Mouse (Mus musculus) neural tube, embryonic 12.5 days (tissue): ENCODE results near the gene Hoxd8. TPM values are rescaled to one million over a fixed set of nuclear protein-coding genes. Genes with fewer than 3 reads are reported as not detected.

Experiments used
- ATAC-seq: fragments of 200-750 bp; cut with Nextera tagmentation; 2 replicates; pipeline ENCODE4 v1.8.0; 2017; ENCODE audit warnings: low read depth, mild to moderate bottlenecking, moderate TSS enrichment, moderate library complexity; ENCODE audit not compliant: low FRiP score
- H3K27ac ChIP-seq: fragments of 300-500 bp; sonication (generic); 2 replicates; pipeline ENCODE4 v1.5.1; 2016
- H3K27me3 ChIP-seq: fragments of 300-500 bp; sonication (generic); replicated peaks from 2 replicates; pipeline ENCODE4 v1.6.1; 2016; ENCODE audit warnings: mild to moderate bottlenecking
- H3K36me3 ChIP-seq: fragments of 300-500 bp; sonication (generic); 2 replicates; pipeline ENCODE4 v1.6.1; 2016; ENCODE audit warnings: mild to moderate bottlenecking
- H3K4me1 ChIP-seq: fragments of 300-500 bp; sonication (generic); 2 replicates; pipeline ENCODE4 v1.6.1; 2016
- H3K4me2 ChIP-seq: fragments of 300-500 bp; sonication (generic); replicated peaks from 2 replicates; pipeline ENCODE4 v1.6.1; 2016; ENCODE audit warnings: mild to moderate bottlenecking
- H3K4me3 ChIP-seq: fragments of 300-500 bp; sonication (generic); 2 replicates; pipeline ENCODE4 v1.5.1; 2016
- H3K9ac ChIP-seq: fragments of 300-500 bp; sonication (generic); 2 replicates; pipeline ENCODE4 v1.6.1; 2016; ENCODE audit warnings: mild to moderate bottlenecking
- H3K9me3 ChIP-seq: fragments of 300-500 bp; sonication (generic); 2 replicates; pipeline ENCODE4 v1.6.1; 2016; ENCODE audit warnings: mild to moderate bottlenecking
- WGBS: fragments of 180-500 bp; shearing (Covaris S2); methylation state at CpG from one replicate; pipeline ENCODE4 v1.1.7; 2016; 5-methylcytosine and 5-hydroxymethylcytosine counted together
- microRNA counts: library from miRNA; unstranded; fragments of <30 nt; microRNA quantifications from one replicate; lab custom pipeline; 2017
- microRNA-seq: library from miRNA; unstranded; fragments of <30 nt; microRNA quantifications from one replicate; pipeline ENCODE4, GENCODE M21; 2017
- polyA plus RNA-seq: library from polyadenylated mRNA; unstranded; fragments of >200 nt; fragmentation: Nextera tagmentation; extraction: Ambion mirVana; gene quantifications from 2 replicates; pipeline ENCODE4 v1.2.1, GENCODE M21; 2016

Gene Hoxd8
- polyA plus RNA-seq, 1 experiment from 2014 or later, result 20.8 TPM

DNA sequence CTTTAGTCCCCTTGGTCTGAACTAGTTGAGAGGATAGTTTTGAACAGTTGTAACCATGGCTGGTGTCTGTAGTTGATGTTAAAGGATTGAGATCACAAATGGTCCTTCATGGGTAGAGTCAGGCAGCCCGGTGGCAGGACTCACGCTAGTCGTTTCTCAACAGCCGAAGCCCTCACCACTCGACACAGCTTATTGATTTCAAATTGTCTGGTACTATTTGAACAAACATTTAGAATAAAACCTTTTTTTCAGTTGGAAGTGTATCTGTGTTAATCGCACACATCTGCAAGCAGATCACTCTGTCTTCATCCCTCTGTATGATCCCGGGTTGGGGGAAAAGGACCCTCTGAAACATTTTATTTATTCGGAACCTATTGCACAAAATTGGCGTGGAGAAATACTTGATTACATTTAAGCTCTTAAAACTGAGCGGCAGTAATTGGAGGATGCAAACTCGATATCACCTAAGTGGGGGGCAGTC, 43.3 kb downstream of the Hoxd8 start:
- H3K36me3 ChIP-seq, result peaks cover 20% of the 10 kb centered on the region
- no peaks in the 10 kb centered on the region for H3K9me3 ChIP-seq
- 6% methylated on average over 11 of the region's 11 CpGs for WGBS
- peak overlapping the region; percentile 74 for H3K4me2 ChIP-seq
- peak overlapping the region; percentile 52 for H3K4me3 ChIP-seq
- peaks cover 86% of the 10 kb centered on the region for H3K4me1 ChIP-seq
- H3K27ac ChIP-seq, result peak overlapping the region; percentile 96
- H3K27me3 ChIP-seq, result no peaks in the 10 kb centered on the region
- H3K9ac ChIP-seq, result peak overlapping the region; percentile 94
- no peak for ATAC-seq

DNA sequence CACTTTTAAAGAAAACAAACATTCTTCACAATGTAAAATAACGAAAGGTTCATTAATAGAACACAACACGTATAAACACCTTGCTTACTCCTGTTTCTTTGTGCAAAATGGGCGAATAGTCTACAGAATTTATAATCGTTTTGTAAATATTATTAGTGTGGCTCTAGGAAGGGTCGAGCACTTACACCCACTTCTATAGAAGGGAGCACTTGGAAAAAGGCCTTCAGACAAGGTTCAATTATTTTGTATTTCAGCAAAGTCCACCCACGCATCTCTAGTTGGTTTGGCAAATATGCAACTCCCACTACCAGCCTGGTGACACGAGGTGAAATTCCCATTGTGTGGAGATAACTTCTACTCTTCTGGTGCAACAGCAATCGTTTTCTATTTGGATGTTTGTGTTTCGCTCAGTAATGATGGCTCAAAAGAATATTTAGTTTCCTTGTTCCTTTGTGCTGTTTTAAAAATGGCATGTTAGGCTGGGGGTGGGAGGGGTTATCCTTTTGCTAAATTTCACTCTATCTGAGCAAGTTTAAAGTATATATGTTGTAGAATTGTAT, 44.1 kb downstream of the Hoxd8 start:
- Histone ChIP-seq H3K4me3 (peak overlapping the region; percentile 52), H3K4me1 (peaks cover 93% of the 10 kb centered on the region), H3K36me3 (peaks cover 20% of the 10 kb centered on the region), H3K27me3 (no peaks in the 10 kb centered on the region), H3K9ac (peak overlapping the region; percentile 94), H3K27ac (peak overlapping the region; percentile 96), H3K9me3 (no peaks in the 10 kb centered on the region), H3K4me2 (peak overlapping the region; percentile 74)
- 5% methylated on average over 9 of the region's 9 CpGs for WGBS
- ATAC-seq, result no peak

DNA sequence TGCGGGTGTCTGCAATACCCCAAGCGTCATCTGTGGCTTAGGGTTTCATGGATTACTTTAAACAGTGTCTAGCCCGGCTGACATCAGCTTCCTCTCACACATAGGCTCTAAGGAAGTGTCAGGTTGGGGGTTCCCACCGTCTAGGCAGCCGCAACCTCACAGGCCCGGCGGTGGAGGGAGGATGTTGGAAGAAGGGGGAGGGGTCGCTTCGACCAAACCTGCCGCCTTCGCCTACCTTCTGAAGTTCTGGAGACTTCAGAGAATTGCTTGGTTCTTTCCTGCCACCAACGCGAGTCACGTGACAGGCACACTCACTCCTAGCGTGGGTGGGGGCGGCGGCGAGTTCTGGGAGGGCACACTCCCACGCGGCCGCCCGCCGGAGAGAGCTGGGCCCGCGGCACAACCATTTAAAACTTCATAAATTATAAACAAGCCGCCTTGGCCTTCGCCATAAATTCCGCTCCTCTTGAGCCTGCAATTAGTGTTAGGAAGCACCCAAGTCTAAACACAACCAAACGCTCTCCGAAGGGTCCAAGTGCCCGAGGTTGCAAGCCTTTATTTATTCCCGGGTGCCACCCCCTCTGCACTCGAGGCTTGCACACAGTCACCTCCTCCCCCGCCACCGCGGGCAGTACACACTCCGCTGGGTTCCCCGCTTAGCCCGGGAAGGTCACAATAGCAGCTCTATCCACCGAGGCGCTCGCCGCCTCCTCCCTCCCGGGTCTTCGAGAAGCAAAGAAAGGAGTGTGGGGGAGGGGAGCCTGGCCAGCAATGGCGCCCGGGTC, 45.1 kb downstream of the Hoxd8 start:
- ATAC-seq, result peak; percentile 85
- peaks cover 87% of the 10 kb centered on the region for H3K4me1 ChIP-seq
- H3K9me3 ChIP-seq, result no peaks in the 10 kb centered on the region
- peak overlapping the region; percentile 96 for H3K27ac ChIP-seq
- H3K36me3 ChIP-seq, result peaks cover 13% of the 10 kb centered on the region
- WGBS, result under 1% methylated on average over 47 of the region's 47 CpGs
- peak overlapping the region; percentile 94 for H3K9ac ChIP-seq
- peak overlapping the region; percentile 36 for H3K4me3 ChIP-seq
- peak overlapping the region; percentile 74 for H3K4me2 ChIP-seq
- H3K27me3 ChIP-seq, result no peaks in the 10 kb centered on the region

DNA sequence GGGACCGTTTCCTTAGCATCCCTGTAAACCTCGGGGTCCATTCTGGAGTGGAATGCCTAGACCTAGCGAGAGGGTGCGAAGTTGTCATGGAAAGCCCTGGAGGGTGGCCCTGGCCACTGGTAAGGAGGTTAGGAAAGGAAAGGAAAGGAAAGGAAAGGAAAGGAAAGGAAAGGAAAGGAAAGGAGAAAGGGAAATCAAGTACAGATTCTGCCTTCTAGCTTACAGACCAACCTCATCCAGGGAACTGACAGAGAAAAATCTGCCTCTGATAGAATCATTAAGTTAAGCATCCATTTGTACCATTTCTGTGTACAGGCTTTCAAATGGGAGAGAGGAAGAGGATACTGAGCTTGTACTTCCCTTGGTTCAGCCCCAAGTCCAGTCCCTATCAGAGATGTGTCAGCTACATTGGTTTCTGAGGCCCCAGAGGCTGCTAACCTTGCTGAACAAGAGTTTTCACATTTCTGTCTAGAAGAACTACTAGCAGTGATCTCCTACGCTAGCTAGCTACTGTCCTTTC, 46.4 kb downstream of the Hoxd8 start:
- peak overlapping the region; percentile 96 for H3K27ac ChIP-seq
- peak overlapping the region; percentile 94 for H3K9ac ChIP-seq
- ATAC-seq, result no peak
- H3K9me3 ChIP-seq, result no peaks in the 10 kb centered on the region
- no peak overlapping the region for H3K4me3 ChIP-seq
- WGBS, result 36% methylated on average over 5 of the region's 5 CpGs
- peaks cover 75% of the 10 kb centered on the region for H3K4me1 ChIP-seq
- H3K4me2 ChIP-seq, result peak overlapping the region; percentile 74
- peaks cover 12% of the 10 kb centered on the region for H3K36me3 ChIP-seq
- no peaks in the 10 kb centered on the region for H3K27me3 ChIP-seq

DNA sequence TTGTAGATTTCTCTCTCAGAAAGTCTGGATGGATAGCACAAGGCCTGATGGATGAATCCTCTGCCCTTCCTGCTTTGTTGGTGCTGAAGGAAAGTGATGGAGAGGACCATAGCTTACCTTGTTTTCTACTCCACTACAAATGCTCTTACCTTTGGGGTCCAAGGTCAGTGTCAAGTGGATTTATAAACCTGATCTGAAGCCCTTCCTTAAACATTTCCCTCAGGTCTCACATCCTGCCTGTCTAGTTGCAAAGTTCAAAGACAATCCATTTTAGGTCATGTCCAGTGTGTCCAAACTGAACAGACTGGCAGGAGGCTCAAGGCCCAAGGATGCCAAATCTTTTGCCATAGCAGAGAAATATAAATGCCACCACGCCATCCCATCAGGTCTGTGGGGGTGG, 47.4 kb downstream of the Hoxd8 start:
- Histone ChIP-seq H3K9ac (no peak overlapping the region), H3K4me2 (peak overlapping the region; percentile 75; the same call in 1 of the 2 replicates)
- ATAC-seq, result no peak

DNA sequence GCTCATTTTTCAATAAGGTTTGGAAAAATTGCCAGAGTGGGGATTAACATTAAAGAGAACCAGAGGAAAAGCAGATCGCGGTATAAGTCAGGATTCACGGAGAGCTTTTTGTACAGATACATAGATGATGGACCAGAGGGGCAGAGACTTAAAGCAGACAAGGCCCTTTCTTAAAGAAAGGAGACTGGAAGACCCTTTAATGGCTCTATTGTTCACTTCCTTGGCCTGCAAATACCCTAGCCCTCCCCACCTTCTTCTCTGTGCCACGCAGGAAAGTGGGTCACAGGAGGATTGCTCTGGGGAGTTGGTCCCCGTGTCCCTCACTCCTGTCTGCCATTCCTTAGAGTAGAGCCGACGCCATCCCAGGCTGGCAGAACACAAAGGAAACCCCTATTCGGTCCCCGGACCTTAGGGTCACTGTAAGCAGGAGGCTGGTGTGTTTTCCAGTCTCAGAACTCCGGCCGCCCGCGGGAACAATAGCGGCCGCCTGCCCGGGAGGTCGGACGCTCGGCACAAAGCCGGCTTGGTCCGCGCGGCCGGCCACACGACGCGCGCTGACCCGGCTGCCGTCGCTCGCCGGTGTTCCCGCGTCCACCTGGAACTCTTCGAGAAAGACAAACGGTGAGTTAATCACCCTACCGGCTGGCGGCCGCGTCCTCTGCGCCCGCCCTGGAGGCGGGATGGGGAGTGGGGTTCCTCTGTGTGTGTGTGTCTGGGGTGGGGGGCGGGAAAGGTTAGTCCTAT, 48.2 kb downstream of the Hoxd8 start:
- 1% methylated on average over 45 of the region's 45 CpGs for WGBS
- peaks cover 57% of the 10 kb centered on the region for H3K4me1 ChIP-seq
- H3K4me3 ChIP-seq, result peak overlapping the region; percentile 35
- H3K27ac ChIP-seq, result peak overlapping the region; percentile 77
- no peaks in the 10 kb centered on the region for H3K27me3 ChIP-seq
- no peaks in the 10 kb centered on the region for H3K9me3 ChIP-seq
- H3K4me2 ChIP-seq, result peak overlapping the region; percentile 75
- H3K9ac ChIP-seq, result peak overlapping the region; percentile 70
- ATAC-seq, result peak; percentile 1; the same call in 1 of the 2 replicates
- no peaks in the 10 kb centered on the region for H3K36me3 ChIP-seq

More for the DNA sequence above, 47.4 kb downstream of the Hoxd8 start:
- H3K27me3 ChIP-seq, result no peaks in the 10 kb centered on the region
- no peaks in the 10 kb centered on the region for H3K9me3 ChIP-seq
- H3K36me3 ChIP-seq, result peaks cover 4% of the 10 kb centered on the region
- H3K4me1 ChIP-seq, result peaks cover 64% of the 10 kb centered on the region
- 86% methylated on average over 1 of the region's 1 CpGs for WGBS
- 0 out of 2 replicates have a peak overlapping the region, but pooled peaks have one; percentile 77 for H3K27ac ChIP-seq
- no peak overlapping the region for H3K4me3 ChIP-seq

DNA sequence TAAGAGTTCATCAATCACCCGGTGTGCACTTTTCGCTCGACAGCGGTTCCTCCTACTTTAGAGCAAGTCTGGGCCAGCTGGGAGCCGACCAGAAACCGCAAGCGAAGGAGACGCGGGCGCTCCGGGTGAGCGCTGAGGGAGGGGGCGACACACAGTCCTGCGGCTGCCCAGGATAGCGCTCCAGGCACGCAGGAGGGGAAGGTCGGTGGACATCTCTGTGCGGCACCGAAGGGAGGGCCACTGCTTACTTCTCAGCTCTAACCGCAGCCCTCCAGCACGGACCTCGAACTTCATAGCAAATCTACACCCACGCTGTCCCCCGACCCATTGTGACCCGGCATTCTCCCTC, 48.7 kb downstream of the Hoxd8 start:
- Histone ChIP-seq H3K9ac (peak overlapping the region; percentile 70), H3K4me1 (peaks cover 52% of the 10 kb centered on the region), H3K4me2 (peak overlapping the region; percentile 75), H3K27me3 (no peaks in the 10 kb centered on the region), H3K27ac (peak overlapping the region; percentile 77), H3K36me3 (no peaks in the 10 kb centered on the region), H3K9me3 (no peaks in the 10 kb centered on the region), H3K4me3 (peak overlapping the region; percentile 35)
- ATAC-seq, result peak; percentile 42
- under 1% methylated on average over 25 of the region's 25 CpGs for WGBS

DNA sequence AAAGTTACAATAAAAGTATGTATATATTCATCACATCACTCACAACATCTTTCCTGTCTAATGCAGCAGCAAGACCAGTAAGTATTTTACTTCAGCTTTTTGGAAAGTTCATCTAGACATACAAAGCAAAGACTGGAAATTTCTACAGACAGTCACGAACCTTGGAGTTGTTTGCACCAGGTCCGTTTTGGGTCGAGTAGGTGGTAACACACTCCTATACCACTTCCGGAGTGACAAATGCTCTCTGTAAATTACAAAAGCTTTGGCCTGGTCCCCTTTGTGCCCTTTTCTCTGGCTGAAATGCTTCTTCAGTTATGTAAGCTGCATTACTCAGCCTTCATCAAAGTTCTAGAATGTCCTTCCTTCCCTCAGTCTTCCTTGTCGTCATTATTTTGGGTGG, 49.3 kb downstream of the Hoxd8 start:
- no peak for ATAC-seq
- Histone ChIP-seq H3K9me3 (no peaks in the 10 kb centered on the region), H3K4me1 (peaks cover 46% of the 10 kb centered on the region), H3K36me3 (no peaks in the 10 kb centered on the region), H3K4me3 (no peak overlapping the region; the same call in 1 of the 2 replicates), H3K27ac (no peak overlapping the region), H3K27me3 (no peaks in the 10 kb centered on the region), H3K4me2 (peak overlapping the region; percentile 75), H3K9ac (no peak overlapping the region)
- 27% methylated on average over 5 of the region's 5 CpGs for WGBS

MicroRNAs within 50 kb of the gene (microRNA counts, 519-probe panel; counts per million panel counts)
- 8,306 counts per million, percentile 99 among the panel's probes with 10 or more counts for microRNA mmu-miR-10b (lab: Ali Mortazavi, UCI)

Small RNA genes lying within 50 kb of the gene (microRNA-seq; reads per million reads assigned to microRNA genes)
- gene Gm44463 (not detected), gene Mir10b (157,777 reads per million, percentile 100 among the genes with 10 or more reads in this experiment)

Other genes starting within 250 kb of the Hoxd8 start
- 48.4 and 51.7 TPM in 2 replicates for gene Lnpk, start 125.2 kb upstream of the Hoxd8 start, polyA plus RNA-seq
- 1.1 and 1.2 TPM in 2 replicates for gene Evx2, start 45.1 kb upstream of the Hoxd8 start, polyA plus RNA-seq
- 0.57 and 2.5 TPM in 2 replicates for gene Hoxd13, start 36.3 kb upstream of the Hoxd8 start, polyA plus RNA-seq
- gene Hoxd12, start 29.6 kb upstream of the Hoxd8 start, polyA plus RNA-seq, result 4.1 and 8.0 TPM in 2 replicates
- gene Hoxd11, start 25.1 kb upstream of the Hoxd8 start, polyA plus RNA-seq, result 19.1 and 25.2 TPM in 2 replicates
- gene Hoxd10, start 12.7 kb upstream of the Hoxd8 start, polyA plus RNA-seq, result 48.9 and 49.0 TPM in 2 replicates
- gene Hoxd9, start 6.9 kb upstream of the Hoxd8 start, polyA plus RNA-seq, result 34.4 and 36.8 TPM in 2 replicates
- gene Hoxd3, start 7.3 kb downstream of the Hoxd8 start, polyA plus RNA-seq, result 55.9 and 68.9 TPM in 2 replicates
- 14.2 and 16.0 TPM in 2 replicates for gene Hoxd4, start 7.3 kb downstream of the Hoxd8 start, polyA plus RNA-seq
- 6.9 and 9.1 TPM in 2 replicates for gene Gm28230, start 22.1 kb downstream of the Hoxd8 start, polyA plus RNA-seq
- gene Hoxd1, start 58.4 kb downstream of the Hoxd8 start, polyA plus RNA-seq, result 6.8 and 7.8 TPM in 2 replicates
- gene Mtx2, start 121.2 kb downstream of the Hoxd8 start, polyA plus RNA-seq, result 139 and 144 TPM in 2 replicates